Mouse (Mus musculus) kidney, postnatal 10 days (tissue): Measurements from ENCODE around the gene Gm10277.
A peak's percentile ranks its signal among the peaks of the same experiment; 100 is the strongest.

Experiments used
- DNase-seq: peaks from one replicate; pipeline ENCODE4 v3.0.0; 2021; ENCODE audit warnings: mixed read lengths

The Gm10277 gene

GRCm38 (mm10) chr11:77795216-77795615 lies 7.7 kb upstream of the Gm10277 start:
- DNase-seq, result no peak

- peak; percentile 98 for DNase-seq
These were observed 5.8 kb upstream of the Gm10277 start for GRCm38 (mm10) chr11:77793238-77793930.

- DNase-seq, result no peak
These were observed 5.0 kb upstream of the Gm10277 start for GRCm38 (mm10) chr11:77792566-77792909.

GRCm38 (mm10) chr11:77791752-77792565 lies 4.4 kb upstream of the Gm10277 start:
- DNase-seq, result peak; percentile 86

- peak; percentile 42 for DNase-seq
These were observed 3.7 kb upstream of the Gm10277 start for GRCm38 (mm10) chr11:77791241-77791727.

GRCm38 (mm10) chr11:77790286-77790685 lies 2.7 kb upstream of the Gm10277 start:
- DNase-seq, result no peak

GRCm38 (mm10) chr11:77789512-77789911 lies 2.0 kb upstream of the Gm10277 start:
- peak; percentile 6 for DNase-seq

- peak; percentile 72 for DNase-seq
These were observed 1.6 kb downstream of the Gm10277 start for GRCm38 (mm10) chr11:77785768-77786561.

- peak; percentile 74 for DNase-seq
These were observed 2.2 kb downstream of the Gm10277 start for GRCm38 (mm10) chr11:77785396-77785767.

GRCm38 (mm10) chr11:77784894-77785293 lies 2.7 kb downstream of the Gm10277 start:
- DNase-seq, result no peak

GRCm38 (mm10) chr11:77783747-77784646 lies 3.5 kb downstream of the Gm10277 start:
- peak; percentile 73 for DNase-seq

- peak; percentile 78 for DNase-seq
These were observed 4.3 kb downstream of the Gm10277 start for GRCm38 (mm10) chr11:77783211-77783746.

GRCm38 (mm10) chr11:77782104-77782815 lies 5.3 kb downstream of the Gm10277 start:
- DNase-seq, result no peak

GRCm38 (mm10) chr11:77781088-77781487 lies 6.5 kb downstream of the Gm10277 start:
- peak; percentile 57 for DNase-seq

GRCm38 (mm10) chr11:77779240-77779639 lies 8.3 kb downstream of the Gm10277 start:
- DNase-seq, result peak; percentile 25

- DNase-seq, result no peak
These were observed 9.6 kb downstream of the Gm10277 start for GRCm38 (mm10) chr11:77777937-77778336.

GRCm38 (mm10) chr11:77777436-77777835 lies 10.1 kb downstream of the Gm10277 start:
- DNase-seq, result no peak

GRCm38 (mm10) chr11:77775701-77776400 lies 11.7 kb downstream of the Gm10277 start:
- peak; percentile 63 for DNase-seq

- peak; percentile 55 for DNase-seq
These were observed 15.5 kb downstream of the Gm10277 start for GRCm38 (mm10) chr11:77771879-77772713.

GRCm38 (mm10) chr11:77770346-77770745 lies 17.2 kb downstream of the Gm10277 start:
- no peak for DNase-seq
